Mouse (Mus musculus): ENCODE results near the gene Tceanc2. TPM values are rescaled to one million over a fixed set of nuclear protein-coding genes. Genes with fewer than 3 reads are reported as not detected.

The Tceanc2 gene
- polyA plus RNA-seq, 1 experiment, result 33.5 TPM

GRCm38 (mm10) chr4:107098791-107099525 lies 80.0 kb downstream of the Tceanc2 start:
- TF ChIP-seq CTCF (IDR thresholded peaks at IDR 0.05; ENCODE audit: control insufficient read depth, insufficient read depth, low read length) (no peak), POLR2A (IDR thresholded peaks at IDR 0.05; ENCODE audit: borderline replicate concordance, control insufficient read depth, low read depth, low read length) (no peak)
- WGBS, result 48% methylated on average over 17 of the region's 17 CpGs

GRCm38 (mm10) chr4:107098375-107098774 lies 80.5 kb downstream of the Tceanc2 start:
- TF ChIP-seq CTCF (IDR thresholded peaks at IDR 0.05; ENCODE audit: control insufficient read depth, insufficient read depth, low read length) (no peak), POLR2A (IDR thresholded peaks at IDR 0.05; ENCODE audit: borderline replicate concordance, control insufficient read depth, low read depth, low read length) (no peak)
- Histone ChIP-seq H3K4me1 (ENCODE audit: control insufficient read depth, insufficient read depth, low read length) (no peaks in the 10 kb centered on the region), H3K4me3 (replicated peaks; ENCODE audit: control insufficient read depth, low read depth, low read length) (no peak overlapping the region), H3K27ac (ENCODE audit: control insufficient read depth, insufficient read depth, low read depth, low read length, poor library complexity) (no peak overlapping the region)
- 83% methylated on average over 10 of the region's 10 CpGs for WGBS

More at GRCm38 (mm10) chr4:107098791-107099525, 80.0 kb downstream of the Tceanc2 start:
- Histone ChIP-seq H3K27ac (ENCODE audit: control insufficient read depth, insufficient read depth, low read depth, low read length, poor library complexity) (no peak overlapping the region), H3K4me3 (replicated peaks; ENCODE audit: control insufficient read depth, low read depth, low read length) (no peak overlapping the region), H3K4me1 (ENCODE audit: control insufficient read depth, insufficient read depth, low read length) (no peaks in the 10 kb centered on the region)

- H3K4me1 ChIP-seq (ENCODE audit: control insufficient read depth, insufficient read depth, low read length), result no peaks in the 10 kb centered on the region; the same call in 1 of the 2 replicates
- 74% methylated on average over 15 of the region's 15 CpGs for WGBS
- no peak overlapping the region for H3K27ac ChIP-seq (ENCODE audit: control insufficient read depth, insufficient read depth, low read depth, low read length, poor library complexity)
- TF ChIP-seq CTCF (IDR thresholded peaks at IDR 0.05; ENCODE audit: control insufficient read depth, insufficient read depth, low read length), result no peak
- no peak for TF ChIP-seq POLR2A (IDR thresholded peaks at IDR 0.05; ENCODE audit: borderline replicate concordance, control insufficient read depth, low read depth, low read length)
- H3K4me3 ChIP-seq (replicated peaks; ENCODE audit: control insufficient read depth, low read depth, low read length), result no peak overlapping the region
These were observed 81.0 kb downstream of the Tceanc2 start for GRCm38 (mm10) chr4:107097871-107098270.

- no peak for TF ChIP-seq POLR2A (IDR thresholded peaks at IDR 0.05; ENCODE audit: borderline replicate concordance, control insufficient read depth, low read depth, low read length)
- no peak for TF ChIP-seq CTCF (IDR thresholded peaks at IDR 0.05; ENCODE audit: control insufficient read depth, insufficient read depth, low read length)
- no peak within 1 kb of the TSS for H3K27ac ChIP-seq (ENCODE audit: control insufficient read depth, insufficient read depth, low read depth, low read length, poor library complexity)
- H3K4me3 ChIP-seq (replicated peaks; ENCODE audit: control insufficient read depth, low read depth, low read length), result no peak within 1 kb of the TSS
- WGBS, result 89% methylated on average over 16 of the region's 16 CpGs
- H3K4me1 ChIP-seq (ENCODE audit: control insufficient read depth, insufficient read depth, low read length), result no peaks in the 10 kb centered on the region; the same call in 1 of the 2 replicates
These were observed 82.0 kb downstream of the Tceanc2 start, which contains the start of gene Cdcp2 for GRCm38 (mm10) chr4:107096841-107097373. TSS of gene Cdcp2 (plus strand) at chr4:107096891.

GRCm38 (mm10) chr4:107096043-107096442 lies 82.9 kb downstream of the Tceanc2 start:
- under 1% methylated on average over 6 of the region's 6 CpGs for WGBS
- no peak for TF ChIP-seq POLR2A (IDR thresholded peaks at IDR 0.05; ENCODE audit: borderline replicate concordance, control insufficient read depth, low read depth, low read length)
- TF ChIP-seq CTCF (IDR thresholded peaks at IDR 0.05; ENCODE audit: control insufficient read depth, insufficient read depth, low read length), result no peak
- Histone ChIP-seq H3K4me1 (ENCODE audit: control insufficient read depth, insufficient read depth, low read length) (no peaks in the 10 kb centered on the region; the same call in 1 of the 2 replicates), H3K27ac (ENCODE audit: control insufficient read depth, insufficient read depth, low read depth, low read length, poor library complexity) (no peak overlapping the region), H3K4me3 (replicated peaks; ENCODE audit: control insufficient read depth, low read depth, low read length) (no peak overlapping the region)

GRCm38 (mm10) chr4:107094484-107095187 lies 84.3 kb downstream of the Tceanc2 start:
- no peaks in the 10 kb centered on the region; the same call in 1 of the 2 replicates for H3K4me1 ChIP-seq (ENCODE audit: control insufficient read depth, insufficient read depth, low read length)
- no peak overlapping the region for H3K4me3 ChIP-seq (replicated peaks; ENCODE audit: control insufficient read depth, low read depth, low read length)
- H3K27ac ChIP-seq (ENCODE audit: control insufficient read depth, insufficient read depth, low read depth, low read length, poor library complexity), result no peak overlapping the region
- 67% methylated on average over 16 of the region's 16 CpGs for WGBS
- TF ChIP-seq CTCF (IDR thresholded peaks at IDR 0.05; ENCODE audit: control insufficient read depth, insufficient read depth, low read length), result no peak
- TF ChIP-seq POLR2A (IDR thresholded peaks at IDR 0.05; ENCODE audit: borderline replicate concordance, control insufficient read depth, low read depth, low read length), result no peak

- H3K4me1 ChIP-seq (ENCODE audit: control insufficient read depth, insufficient read depth, low read length), result no peaks in the 10 kb centered on the region; the same call in 1 of the 2 replicates
These were observed 87.2 kb downstream of the Tceanc2 start for GRCm38 (mm10) chr4:107091696-107092095.

GRCm38 (mm10) chr4:107084858-107085257 lies 94.1 kb downstream of the Tceanc2 start:
- H3K4me1 ChIP-seq (ENCODE audit: control insufficient read depth, insufficient read depth, low read length), result peaks cover 2% of the 10 kb centered on the region; the same call in 1 of the 2 replicates
- TF ChIP-seq CTCF (IDR thresholded peaks at IDR 0.05; ENCODE audit: control insufficient read depth, insufficient read depth, low read length) (no peak), POLR2A (IDR thresholded peaks at IDR 0.05; ENCODE audit: borderline replicate concordance, control insufficient read depth, low read depth, low read length) (no peak)
- no peak overlapping the region for H3K27ac ChIP-seq (ENCODE audit: control insufficient read depth, insufficient read depth, low read depth, low read length, poor library complexity)
- no peak overlapping the region for H3K4me3 ChIP-seq (replicated peaks; ENCODE audit: control insufficient read depth, low read depth, low read length)
- 56% methylated on average over 6 of the region's 6 CpGs for WGBS

More at GRCm38 (mm10) chr4:107091696-107092095, 87.2 kb downstream of the Tceanc2 start:
- TF ChIP-seq CTCF (IDR thresholded peaks at IDR 0.05; ENCODE audit: control insufficient read depth, insufficient read depth, low read length) (no peak), POLR2A (IDR thresholded peaks at IDR 0.05; ENCODE audit: borderline replicate concordance, control insufficient read depth, low read depth, low read length) (no peak)
- no peak overlapping the region for H3K4me3 ChIP-seq (replicated peaks; ENCODE audit: control insufficient read depth, low read depth, low read length)
- 84% methylated on average over 14 of the region's 14 CpGs for WGBS
- no peak overlapping the region for H3K27ac ChIP-seq (ENCODE audit: control insufficient read depth, insufficient read depth, low read depth, low read length, poor library complexity)

All from bone marrow, adult 2 months (tissue).